Mouse (Mus musculus): ENCODE measurements around the gene Cbfa2t2.

DNA sequence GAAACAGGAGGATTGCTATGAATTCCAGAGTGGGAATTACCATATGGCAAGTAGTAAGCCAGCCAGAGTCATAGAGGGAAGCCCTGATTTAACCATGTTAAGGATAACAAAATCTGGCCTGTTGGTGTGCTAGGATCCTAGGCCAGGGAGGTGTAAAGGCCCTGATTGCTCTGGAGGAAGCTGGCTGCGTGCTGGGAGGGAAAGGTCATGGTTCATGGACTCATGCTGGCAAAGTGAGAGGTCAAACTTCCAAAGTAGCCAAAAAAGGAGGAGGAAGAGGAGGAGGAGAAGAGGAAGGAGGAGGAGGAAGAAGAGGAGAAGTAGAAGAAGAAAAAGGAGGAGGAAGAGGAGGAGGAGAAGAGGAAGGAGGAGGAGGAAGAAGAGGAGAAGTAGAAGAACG is 3.6 kb upstream of the Cbfa2t2 start:
- no peak for TF ChIP-seq FOSL1 (IDR thresholded peaks at IDR 0.05; ENCODE audit: insufficient read depth, low read length, poor library complexity, severe bottlenecking)
- TF ChIP-seq CTCF (IDR thresholded peaks at IDR 0.05; ENCODE audit: control insufficient read depth, insufficient read depth, insufficient read length): no peak
- no peak for TF ChIP-seq USF1 (IDR thresholded peaks at IDR 0.05; ENCODE audit: low read depth)
- no peak for TF ChIP-seq MAX (IDR thresholded peaks at IDR 0.05)
- no peak for TF ChIP-seq CEBPB (IDR thresholded peaks at IDR 0.05; ENCODE audit: low read depth)
- no peak for TF ChIP-seq MYOG (IDR thresholded peaks at IDR 0.05; ENCODE audit: control insufficient read depth, extremely low read depth, insufficient read length)

Measured in C2C12 (cell line).